Mouse (Mus musculus) cerebellum, adult 11-12 months (tissue): ENCODE measurements at regions not wholly inside any gene's neighbourhood (a gene's known extent, or its start where the extent isn't known, plus 50 kb on each side); places are given as distances from the start of the nearest gene placed in this dataset.

ENCODE experiments used
- DNase-seq: peaks from one replicate; pipeline ENCODE4 v3.0.0; 2022

DNA sequence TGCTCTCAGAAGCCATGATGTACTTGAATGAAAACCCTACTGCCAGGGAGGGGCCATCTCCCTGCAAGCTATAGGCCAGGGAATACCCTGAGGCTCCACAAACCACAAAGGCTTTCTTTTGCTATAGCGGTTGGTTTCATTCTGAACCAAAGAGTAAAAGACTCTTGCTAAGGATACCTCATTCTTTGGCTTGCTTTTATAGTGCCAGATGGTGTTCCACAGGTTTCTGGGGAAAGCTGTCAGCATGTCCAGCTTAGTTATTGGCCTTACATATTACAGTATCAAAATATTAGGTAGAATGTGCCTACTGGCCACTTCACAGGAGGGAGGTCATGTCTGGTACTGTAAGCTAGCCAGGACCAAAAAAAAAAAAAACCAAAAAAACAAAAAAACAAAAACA is 246.9 kb upstream of the Cdr1 start:
- DNase-seq, result peak; percentile 77

DNA sequence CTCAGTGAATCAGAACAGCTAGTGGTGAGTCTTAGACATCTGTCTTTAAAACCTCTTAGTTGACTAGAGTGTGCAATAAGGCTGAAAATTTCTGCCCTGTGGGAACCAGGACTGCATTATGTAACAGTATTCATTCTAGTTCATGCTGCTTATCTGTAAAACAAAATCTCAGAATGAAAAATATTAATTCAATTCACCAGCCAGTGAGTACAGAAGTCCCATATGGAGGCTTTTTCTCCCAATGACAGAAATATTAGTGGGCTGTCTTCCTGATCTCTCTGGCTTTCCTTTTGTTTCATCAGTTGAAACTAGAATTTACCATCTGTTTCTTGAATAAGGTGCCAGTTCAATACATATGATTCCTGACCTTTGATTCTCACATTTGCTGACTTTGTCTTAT is 240.0 kb upstream of the Cdr1 start:
- DNase-seq, result peak; percentile 7

DNA sequence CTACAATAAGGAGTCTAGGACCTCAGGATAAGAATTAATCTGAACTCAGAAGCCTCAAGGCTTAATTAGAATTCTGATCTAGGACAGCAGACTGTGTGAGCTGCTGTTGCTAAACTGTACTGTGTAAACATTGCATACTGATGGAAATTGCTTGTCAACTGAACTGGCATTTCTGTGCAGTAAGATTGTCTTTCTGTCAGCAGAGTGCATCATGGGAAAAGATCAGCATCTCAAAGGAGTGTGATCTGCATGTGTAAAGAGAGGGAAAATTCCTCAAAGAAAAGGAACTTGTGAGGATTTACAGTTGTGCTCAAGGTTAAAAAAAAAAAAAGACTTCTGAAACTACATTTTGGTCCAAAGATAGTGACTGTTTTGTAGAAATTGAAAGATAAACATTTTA is 207.8 kb upstream of the Cdr1 start:
- DNase-seq, result no peak

DNA sequence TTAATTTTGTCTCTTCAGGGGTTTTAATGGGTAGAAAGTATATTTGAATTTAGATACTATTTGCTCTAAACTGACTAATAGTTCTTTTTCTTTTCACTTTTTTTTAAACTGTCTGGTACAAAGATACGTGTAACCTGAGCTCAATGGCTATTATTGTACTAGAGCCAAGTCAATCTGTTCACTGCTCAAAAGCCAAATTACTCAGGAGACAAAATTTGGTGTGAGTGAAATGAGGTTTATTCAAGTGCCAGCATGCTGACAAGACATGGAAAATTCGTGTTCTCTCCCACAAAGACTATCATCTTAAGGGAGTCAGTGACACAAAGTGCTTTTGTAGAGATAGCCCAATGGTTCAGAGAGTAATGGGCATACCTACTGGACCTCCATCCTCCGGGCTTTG is 206.3 kb upstream of the Cdr1 start:
- DNase-seq, result peak; percentile 8
